Mouse (Mus musculus) cerebellum, postnatal 10 days (tissue): ENCODE measurements at regions not wholly inside any gene's neighbourhood (a gene's known extent, or its start where the extent isn't known, plus 50 kb on each side); places are given as distances from the start of the nearest gene placed in this dataset.

Experiments
- DNase-seq, 2 experiments: peaks; one replicate each; pipeline ENCODE4 v3.0.0; 2021; ENCODE audit warnings: mixed read lengths in 2 of 2

- DNase-seq = no peak
Measured at GRCm38 (mm10) chr11:63290618-63291017, 161.8 kb downstream of the Pmp22 start.

- no peak for DNase-seq
Measured at GRCm38 (mm10) chr11:63293485-63293884, 164.7 kb downstream of the Pmp22 start.

- no peak for DNase-seq
Measured at GRCm38 (mm10) chr11:63294476-63294875, 165.7 kb downstream of the Pmp22 start.

GRCm38 (mm10) chr11:63296476-63296875, 167.7 kb downstream of the Pmp22 start:
- DNase-seq = no peak

GRCm38 (mm10) chr11:63299712-63300581, 171.2 kb downstream of the Pmp22 start:
- DNase-seq = no peak

- DNase-seq = no peak
Measured at GRCm38 (mm10) chr11:63325166-63325565, 196.4 kb downstream of the Pmp22 start.

- DNase-seq = no peak
Measured at GRCm38 (mm10) chr11:63326864-63327263, 198.1 kb downstream of the Pmp22 start.

GRCm38 (mm10) chr11:63337503-63337902, 208.7 kb downstream of the Pmp22 start:
- DNase-seq = no peak

- DNase-seq = no peak
Measured at GRCm38 (mm10) chr11:63338277-63338676, 209.5 kb downstream of the Pmp22 start.

GRCm38 (mm10) chr11:63345653-63346052, 216.9 kb downstream of the Pmp22 start:
- DNase-seq = no peak

GRCm38 (mm10) chr11:63350123-63350696, 221.4 kb downstream of the Pmp22 start:
- DNase-seq = no peak

GRCm38 (mm10) chr11:63351999-63352398, 223.2 kb downstream of the Pmp22 start:
- no peak for DNase-seq

GRCm38 (mm10) chr11:63352990-63353389, 224.2 kb downstream of the Pmp22 start:
- DNase-seq = no peak

- no peak for DNase-seq
Measured at GRCm38 (mm10) chr11:63353671-63354070, 224.9 kb downstream of the Pmp22 start.

GRCm38 (mm10) chr11:63357772-63358344, 229.1 kb downstream of the Pmp22 start:
- peak in 1 of 2 experiments; percentile 4 for DNase-seq

GRCm38 (mm10) chr11:63367756-63368265, 239.0 kb downstream of the Pmp22 start:
- no peak for DNase-seq

- no peak for DNase-seq
Measured at GRCm38 (mm10) chr11:63369475-63369874, 240.7 kb downstream of the Pmp22 start.

GRCm38 (mm10) chr11:63376311-63376710, 247.5 kb downstream of the Pmp22 start:
- DNase-seq = no peak

- no peak for DNase-seq
Measured at GRCm38 (mm10) chr11:63376991-63377390, 248.2 kb downstream of the Pmp22 start.

- no peak for DNase-seq
Measured at GRCm38 (mm10) chr11:63388247-63388646, 259.5 kb downstream of the Pmp22 start.

- peak; percentile 4 to 12 for DNase-seq
Measured at GRCm38 (mm10) chr11:63391478-63391877, 262.7 kb downstream of the Pmp22 start.

GRCm38 (mm10) chr11:63392378-63392777, 263.6 kb downstream of the Pmp22 start:
- DNase-seq = peak; percentile 16 to 24

- no peak for DNase-seq
Measured at GRCm38 (mm10) chr11:63394201-63394600, 265.4 kb downstream of the Pmp22 start.

- no peak for DNase-seq
Measured at GRCm38 (mm10) chr11:63396386-63396785, 267.6 kb downstream of the Pmp22 start.
